ENCODE assay signal across 8 mouse cellular contexts in genomic region chr11:58010226-58010781, GRCm38 (mm10). TPM values are rescaled to one million over a fixed set of nuclear protein-coding genes. Genes with fewer than 3 reads are reported as not detected.
DNase-seq lines count a peak whose midpoint lies in the region; ATAC-seq and TF ChIP-seq lines count a peak whose summit lies in the region.

No protein-coding gene starts in this region.

- H3K36me3 ChIP-seq in heart, embryonic 10.5 days, result no peaks in the 10 kb centered on the region
- H3K36me3 ChIP-seq in limb, embryonic 15.5 days, result no peaks in the 10 kb centered on the region
- no peaks in the 10 kb centered on the region for H3K36me3 ChIP-seq in midbrain, postnatal 0 days (ENCODE audit: insufficient read depth, low read length)

- DNase-seq in heart, adult 18-20 months, result peak; percentile 47 to 49
- no peak for DNase-seq in heart, postnatal 14 days
- DNase-seq in brain, adult 2 months (ENCODE audit: low read depth, low spot score), result peak; percentile 36
- no peak for DNase-seq in heart, embryonic 10.5 days (ENCODE audit: low spot score)
- no peak for DNase-seq in midbrain, postnatal 0 days (ENCODE audit: low spot score)
- peak; percentile 20 to 44 for DNase-seq in thymus, postnatal 10 days (ENCODE audit: low spot score in 2 of 2)
- no peak for DNase-seq in left cerebral cortex, postnatal 14 days (ENCODE audit: low spot score in 2 of 2)

- H3K4me3 ChIP-seq in heart, embryonic 10.5 days, result peak overlapping the region; percentile 99
- peak overlapping the region; percentile 100 for H3K4me3 ChIP-seq in limb, embryonic 15.5 days
- H3K4me3 ChIP-seq in midbrain, postnatal 0 days (ENCODE audit: low read depth, low read length), result peak overlapping the region; percentile 96

- peaks cover 44% of the 10 kb centered on the region for H3K4me1 ChIP-seq in heart, embryonic 10.5 days
- peaks cover 35% of the 10 kb centered on the region for H3K4me1 ChIP-seq in limb, embryonic 15.5 days
- peaks cover 11% of the 10 kb centered on the region; the same call in 1 of the 2 replicates for H3K4me1 ChIP-seq in midbrain, postnatal 0 days (ENCODE audit: insufficient read depth, low read length)

- no peak for ATAC-seq in limb, embryonic 15.5 days (ENCODE audit: insufficient number of reproducible peaks, low FRiP score, low TSS enrichment, low read depth)
- ATAC-seq in midbrain, postnatal 0 days (ENCODE audit: low FRiP score), result no peak

- H3K27me3 ChIP-seq in heart, embryonic 10.5 days (ENCODE audit: insufficient read depth, poor library complexity, severe bottlenecking), result no peaks in the 10 kb centered on the region
- no peaks in the 10 kb centered on the region for H3K27me3 ChIP-seq in limb, embryonic 15.5 days
- H3K27me3 ChIP-seq in midbrain, postnatal 0 days (ENCODE audit: insufficient read depth, low read length), result no peaks in the 10 kb centered on the region

- peak overlapping the region; percentile 97 for H3K9ac ChIP-seq in limb, embryonic 15.5 days
- H3K9ac ChIP-seq in midbrain, postnatal 0 days (replicated peaks; ENCODE audit: low read length, poor library complexity, severe bottlenecking), result peak overlapping the region; percentile 77

- no peaks in the 10 kb centered on the region for H3K9me3 ChIP-seq in heart, embryonic 10.5 days
- no peaks in the 10 kb centered on the region for H3K9me3 ChIP-seq in limb, embryonic 15.5 days
- no peaks in the 10 kb centered on the region for H3K9me3 ChIP-seq in midbrain, postnatal 0 days (ENCODE audit: low read length)

- peak overlapping the region; percentile 70 for H3K4me2 ChIP-seq in limb, embryonic 15.5 days
- peak overlapping the region; percentile 91 for H3K4me2 ChIP-seq in midbrain, postnatal 0 days (ENCODE audit: low read depth, low read length, poor library complexity, severe bottlenecking)

- H3K27ac ChIP-seq in heart, embryonic 10.5 days, result peak overlapping the region; percentile 98
- H3K27ac ChIP-seq in limb, embryonic 15.5 days, result peak overlapping the region; percentile 92
- H3K27ac ChIP-seq in midbrain, postnatal 0 days (ENCODE audit: low read depth, low read length), result no peak overlapping the region

- no peak for TF ChIP-seq CTCF in midbrain, postnatal 0 days (IDR thresholded peaks at IDR 0.05)

- intact Hi-C loops in heart, postnatal 14 days (cut with DNase I), result loop anchor here (2.0 kb wide), 1 partner anchor 48 kb away; no protein-coding TSS in a partner anchor
- intact Hi-C loops in left cerebral cortex, postnatal 14 days (cut with DNase I), result no loop called here

- 2% methylated on average over 16 of the region's 16 CpGs for WGBS in heart, embryonic 10.5 days
- WGBS in limb, embryonic 15.5 days, result 1% methylated on average over 16 of the region's 16 CpGs
- 1% methylated on average over 16 of the region's 16 CpGs for whole genome bisulfite sequencing in midbrain, postnatal 0 days

RNA-seq across cellular contexts. Expression of gene Larp1, which starts 1.4 kb away (rescaled TPM):
- total RNA-seq in heart, adult 18-20 months (2021), result 10 to 100 TPM; 57.8 to 59.9 TPM
- 10 to 100 TPM; 49.8 to 52.8 TPM for total RNA-seq in heart, postnatal 14 days (2021)
- polyA plus RNA-seq in heart, embryonic 10.5 days (2016; fragmentation: Nextera tagmentation; extraction: Ambion mirVana), result 18.3 and 21.8 TPM in 2 replicates
- 16.6 and 18.6 TPM in 2 replicates for polyA plus RNA-seq in limb, embryonic 15.5 days (2015; fragmentation: Nextera tagmentation; extraction: Ambion mirVana)
- 51.8 and 53.1 TPM in 2 replicates for total RNA-seq in midbrain, postnatal 0 days (2014; rRNA removed)
- polyA plus RNA-seq in midbrain, postnatal 0 days (2015; fragmentation: Nextera tagmentation; extraction: Ambion mirVana), result 14.7 and 15.7 TPM in 2 replicates
- total RNA-seq in left cerebral cortex, postnatal 14 days (2021), result 10 to 100 TPM; 86.2 to 86.3 TPM

Comparison
In these comparisons a context has a peak if more than half of its experiments do, and no peak if none do; other contexts are left out.
1. DNase-seq: peak in heart, adult 18-20 months (2 of 2), brain, adult 2 months (single experiment) and thymus, postnatal 10 days (2 of 2); none in heart, postnatal 14 days (0 of 2), heart, embryonic 10.5 days (single experiment), midbrain, postnatal 0 days (single experiment) and left cerebral cortex, postnatal 14 days (0 of 2).
2. Peak in every context shown above with its lines, with median percentiles within 50 percentile points of each other: H3K4me3 ChIP-seq.